Mouse (Mus musculus): ENCODE measurements around the gene Cep55.

DNA sequence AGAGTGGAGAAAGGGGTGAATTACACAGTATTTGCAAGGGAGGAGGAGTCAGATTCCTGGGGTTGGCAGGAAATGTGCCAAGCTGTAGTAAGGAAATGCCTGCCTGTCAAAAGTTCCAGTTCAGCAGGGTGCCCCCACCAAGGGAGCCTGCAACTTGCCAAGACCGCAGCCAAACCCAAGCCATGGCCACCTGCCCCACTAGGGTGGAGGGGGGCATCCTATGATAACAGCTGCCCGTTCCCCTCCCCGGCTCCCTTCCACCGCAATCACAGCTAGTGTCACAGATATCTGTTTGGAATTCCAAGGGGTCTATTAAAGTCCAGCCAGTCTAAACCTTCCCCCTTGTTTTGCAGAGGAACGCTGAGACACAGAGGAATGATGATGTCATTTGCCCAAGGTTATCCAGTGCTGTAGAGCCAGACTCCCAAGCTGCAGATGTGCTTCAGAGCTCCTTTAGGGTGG is 12.5 kb upstream of the Cep55 start:
- no peak for TF ChIP-seq CTCF (IDR thresholded peaks at IDR 0.05; ENCODE audit: borderline replicate concordance, control insufficient read depth, extremely low read depth, insufficient read depth, low read length, poor library complexity)
- no peak for TF ChIP-seq POLR2A (IDR thresholded peaks at IDR 0.05; ENCODE audit: control insufficient read depth, extremely low read depth, insufficient read depth, low read length, poor library complexity)

Data from thymus, adult 2 months (tissue).